Mouse (Mus musculus) neural tube, embryonic 11.5 days (tissue): ENCODE data around the gene A930009A15Rik. TPM values are rescaled to one million over a fixed set of nuclear protein-coding genes. Genes with fewer than 3 reads are reported as not detected.

ENCODE experiments used
- ATAC-seq: fragments of 200-750 bp; cut with Nextera tagmentation; 2 replicates; pipeline ENCODE4 v1.8.0; 2017; ENCODE audit warnings: moderate number of reproducible peaks, mild to moderate bottlenecking, moderate TSS enrichment, moderate library complexity; ENCODE audit not compliant: insufficient read depth, low FRiP score, low TSS enrichment
- DNase-seq: peaks from one replicate; pipeline ENCODE4 v3.0.0-alpha.2; 2015; ENCODE audit warnings: low spot score
- H3K27ac ChIP-seq: fragments of 300-500 bp; sonication (generic); 2 replicates; pipeline ENCODE4 v1.5.1; 2014; ENCODE audit warnings: low read depth, mild to moderate bottlenecking, low read length
- H3K27me3 ChIP-seq: fragments of 300-500 bp; sonication (generic); 2 replicates; pipeline ENCODE4 v1.6.1; 2014; ENCODE audit warnings: mild to moderate bottlenecking, low read length, mixed read lengths; ENCODE audit not compliant: control insufficient read depth, insufficient read depth
- H3K36me3 ChIP-seq: fragments of 300-500 bp; sonication (generic); 2 replicates; pipeline ENCODE4 v1.6.1; 2014; ENCODE audit warnings: mild to moderate bottlenecking, low read length, moderate library complexity, mixed read lengths; ENCODE audit not compliant: control insufficient read depth, insufficient read depth
- H3K4me1 ChIP-seq: fragments of 300-500 bp; sonication (generic); 2 replicates; pipeline ENCODE4 v1.6.1; 2014; ENCODE audit warnings: low read length, mixed read lengths; ENCODE audit not compliant: control insufficient read depth, insufficient read depth
- H3K4me2 ChIP-seq: fragments of 300-500 bp; sonication (generic); 2 replicates; pipeline ENCODE4 v1.6.1; 2014; ENCODE audit warnings: low read depth, mild to moderate bottlenecking, moderate library complexity
- H3K4me3 ChIP-seq: fragments of 300-500 bp; sonication (generic); 2 replicates; pipeline ENCODE4 v1.5.1; 2014; ENCODE audit warnings: low read depth, low read length
- H3K9ac ChIP-seq: fragments of 300-500 bp; sonication (generic); 2 replicates; pipeline ENCODE4 v1.6.1; 2014; ENCODE audit warnings: mild to moderate bottlenecking, low read length
- H3K9me3 ChIP-seq: fragments of 300-500 bp; sonication (generic); 2 replicates; pipeline ENCODE4 v1.6.1; 2016; ENCODE audit warnings: low read length; ENCODE audit not compliant: control insufficient read depth
- WGBS: fragments of 180-500 bp; shearing (Covaris S2); extraction: QIAGEN DNeasy Blood & Tissue Kit; methylation state at CpG from one replicate; pipeline ENCODE4 v1.1.7; 2014; 5-methylcytosine and 5-hydroxymethylcytosine counted together
- polyA plus RNA-seq: library from polyadenylated mRNA; unstranded; fragments of >200 nt; fragmentation: Nextera tagmentation; extraction: Ambion mirVana; gene quantifications from 2 replicates; pipeline ENCODE4 v1.2.1, GENCODE M21; 2014

Gene A930009A15Rik
- polyA plus RNA-seq, 1 experiment from 2014 or later = not detected

DNA sequence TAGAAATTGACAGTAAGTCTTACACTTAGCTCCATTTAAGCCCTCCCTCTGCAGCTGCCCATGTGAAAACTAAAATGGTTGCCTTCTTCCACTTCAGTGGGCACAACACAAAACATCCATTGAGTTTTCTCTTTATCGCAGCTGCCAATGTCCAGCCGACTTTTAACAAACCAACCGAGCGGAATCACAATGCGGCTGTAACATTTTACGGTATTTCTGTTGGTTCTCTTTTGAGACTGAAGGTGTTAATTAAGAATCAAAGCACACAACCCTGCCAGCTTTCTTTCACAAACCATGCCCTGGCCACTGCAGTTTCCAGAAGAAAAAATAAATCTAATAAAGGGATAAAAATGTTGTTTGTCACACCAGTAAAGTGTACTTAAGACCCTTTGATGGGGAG lies 1.5 kb downstream of the A930009A15Rik start:
- Histone ChIP-seq H3K4me3 (no peak overlapping the region), H3K36me3 (no peaks in the 10 kb centered on the region), H3K9me3 (no peaks in the 10 kb centered on the region), H3K4me1 (peaks cover 3% of the 10 kb centered on the region), H3K9ac (no peak overlapping the region), H3K4me2 (no peak overlapping the region), H3K27ac (0 out of 2 replicates have a peak overlapping the region, but pooled peaks have one; percentile 24), H3K27me3 (no peaks in the 10 kb centered on the region)
- DNase-seq (peak; percentile 78), ATAC-seq (peak; percentile 81)
- 29% methylated on average over 6 of the region's 6 CpGs for WGBS

- H3K4me2 ChIP-seq = no peak overlapping the region
- H3K36me3 ChIP-seq = no peaks in the 10 kb centered on the region
- H3K4me3 ChIP-seq = no peak overlapping the region
- WGBS = 32% methylated on average over 3 of the region's 3 CpGs
- H3K27me3 ChIP-seq = no peaks in the 10 kb centered on the region
- peaks cover 3% of the 10 kb centered on the region for H3K4me1 ChIP-seq
- no peaks in the 10 kb centered on the region for H3K9me3 ChIP-seq
- 0 out of 2 replicates have a peak overlapping the region, but pooled peaks have one; percentile 24 for H3K27ac ChIP-seq
- H3K9ac ChIP-seq = no peak overlapping the region
- ATAC-seq = peak; percentile 54; the same call in 1 of the 2 replicates
- no peak for DNase-seq
Observed at GRCm38 (mm10) chr10:115571734-115572440, 2.1 kb downstream of the A930009A15Rik start.

- Histone ChIP-seq H3K4me1 (peaks cover 3% of the 10 kb centered on the region; the same call in 1 of the 2 replicates), H3K27ac (no peak overlapping the region), H3K9ac (no peak overlapping the region), H3K4me3 (no peak overlapping the region), H3K36me3 (no peaks in the 10 kb centered on the region), H3K27me3 (peaks cover 4% of the 10 kb centered on the region; the same call in 1 of the 2 replicates), H3K4me2 (no peak overlapping the region), H3K9me3 (no peaks in the 10 kb centered on the region)
- WGBS = 71% methylated on average over 7 of the region's 7 CpGs
- no peak for DNase-seq
- no peak for ATAC-seq
Observed at GRCm38 (mm10) chr10:115579076-115579475, 9.3 kb downstream of the A930009A15Rik start.

DNA sequence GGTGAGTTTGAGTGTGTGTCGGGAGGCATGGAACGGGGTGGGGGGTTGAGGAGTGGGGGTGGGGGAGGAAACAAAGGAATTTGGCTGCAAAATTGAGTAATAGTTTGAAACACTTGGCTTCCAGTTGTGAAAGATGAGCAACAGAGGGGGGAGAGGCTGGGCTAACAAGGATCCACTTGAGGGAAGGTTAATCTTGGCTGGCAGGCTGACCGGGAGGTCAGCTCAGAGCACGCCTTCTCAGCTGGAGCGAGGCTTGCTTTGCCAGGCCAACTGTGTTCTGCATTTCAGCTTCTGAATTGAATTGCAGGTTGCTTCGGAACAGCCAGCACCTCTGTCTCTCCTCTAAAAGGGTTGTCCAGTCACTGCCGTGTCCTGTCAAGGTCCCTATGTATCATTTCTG lies 9.7 kb downstream of the A930009A15Rik start:
- Histone ChIP-seq H3K4me3 (no peak overlapping the region), H3K4me2 (no peak overlapping the region), H3K36me3 (no peaks in the 10 kb centered on the region), H3K4me1 (peaks cover 3% of the 10 kb centered on the region; the same call in 1 of the 2 replicates), H3K9me3 (no peaks in the 10 kb centered on the region), H3K27me3 (peaks cover 6% of the 10 kb centered on the region; the same call in 1 of the 2 replicates), H3K9ac (no peak overlapping the region), H3K27ac (no peak overlapping the region)
- ATAC-seq (0 out of 2 replicates have a peak, but pooled peaks have one; percentile 52), DNase-seq (peak; percentile 39)
- WGBS = 15% methylated on average over 7 of the region's 7 CpGs

GRCm38 (mm10) chr10:115581971-115582370 lies 12.2 kb downstream of the A930009A15Rik start:
- DNase-seq (no peak), ATAC-seq (no peak)
- Histone ChIP-seq H3K9me3 (no peaks in the 10 kb centered on the region), H3K4me1 (peaks cover 12% of the 10 kb centered on the region), H3K4me2 (no peak overlapping the region), H3K9ac (no peak overlapping the region), H3K4me3 (no peak overlapping the region), H3K27ac (no peak overlapping the region), H3K36me3 (no peaks in the 10 kb centered on the region), H3K27me3 (peaks cover 20% of the 10 kb centered on the region)
- 86% methylated on average over 9 of the region's 9 CpGs for WGBS

- peaks cover 12% of the 10 kb centered on the region for H3K4me1 ChIP-seq
- no peaks in the 10 kb centered on the region for H3K9me3 ChIP-seq
- no peaks in the 10 kb centered on the region for H3K36me3 ChIP-seq
- DNase-seq (no peak), ATAC-seq (no peak)
- H3K27me3 ChIP-seq = peaks cover 22% of the 10 kb centered on the region
- 89% methylated on average over 3 of the region's 3 CpGs for WGBS
- no peak overlapping the region for H3K9ac ChIP-seq
- H3K4me2 ChIP-seq = no peak overlapping the region
- H3K4me3 ChIP-seq = no peak overlapping the region
- no peak overlapping the region for H3K27ac ChIP-seq
Observed at GRCm38 (mm10) chr10:115583071-115583470, 13.3 kb downstream of the A930009A15Rik start.

DNA sequence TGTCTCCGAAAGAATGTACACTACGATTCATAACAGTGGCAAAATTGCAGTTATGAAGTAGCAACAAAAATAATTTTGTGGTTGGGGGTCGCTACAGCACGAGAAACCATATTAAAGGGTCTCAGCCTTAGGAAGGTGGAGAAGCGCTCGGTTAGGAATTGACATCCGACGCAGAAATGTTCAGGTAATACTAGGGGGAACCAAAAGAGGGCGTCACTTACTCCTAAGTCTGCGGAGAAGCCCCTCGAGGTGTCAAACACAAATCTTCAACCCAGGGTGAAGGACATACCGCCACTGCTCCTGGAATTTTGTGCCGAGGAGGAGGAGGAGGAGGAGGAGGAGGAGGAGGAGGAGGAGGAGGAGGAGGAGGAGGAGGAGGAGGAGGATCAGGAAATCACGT lies 14.9 kb downstream of the A930009A15Rik start:
- Histone ChIP-seq H3K4me3 (no peak overlapping the region), H3K27me3 (peaks cover 25% of the 10 kb centered on the region), H3K9ac (no peak overlapping the region), H3K9me3 (no peaks in the 10 kb centered on the region), H3K4me2 (no peak overlapping the region), H3K27ac (no peak overlapping the region), H3K36me3 (no peaks in the 10 kb centered on the region), H3K4me1 (peaks cover 11% of the 10 kb centered on the region)
- ATAC-seq (no peak), DNase-seq (peak; percentile 31)
- WGBS = 19% methylated on average over 13 of the region's 14 CpGs

- Histone ChIP-seq H3K4me3 (peak overlapping the region; percentile 45), H3K27me3 (peaks cover 24% of the 10 kb centered on the region), H3K4me2 (peak overlapping the region; percentile 100), H3K9ac (peak overlapping the region; percentile 57), H3K9me3 (no peaks in the 10 kb centered on the region), H3K27ac (no peak overlapping the region), H3K36me3 (no peaks in the 10 kb centered on the region), H3K4me1 (peaks cover 8% of the 10 kb centered on the region)
- ATAC-seq = no peak
- 2% methylated on average over 21 of the region's 21 CpGs for WGBS
- peak; percentile 21 for DNase-seq
Observed at GRCm38 (mm10) chr10:115585491-115586245, 15.9 kb downstream of the A930009A15Rik start.
